Mouse (Mus musculus): Measurements from ENCODE around the gene Tut7. TPM values are rescaled to one million over a fixed set of nuclear protein-coding genes. Genes with fewer than 3 reads are reported as not detected.

Gene Tut7
- polyA plus RNA-seq, 1 experiment from 2014 or later = 33.5 TPM

DNA sequence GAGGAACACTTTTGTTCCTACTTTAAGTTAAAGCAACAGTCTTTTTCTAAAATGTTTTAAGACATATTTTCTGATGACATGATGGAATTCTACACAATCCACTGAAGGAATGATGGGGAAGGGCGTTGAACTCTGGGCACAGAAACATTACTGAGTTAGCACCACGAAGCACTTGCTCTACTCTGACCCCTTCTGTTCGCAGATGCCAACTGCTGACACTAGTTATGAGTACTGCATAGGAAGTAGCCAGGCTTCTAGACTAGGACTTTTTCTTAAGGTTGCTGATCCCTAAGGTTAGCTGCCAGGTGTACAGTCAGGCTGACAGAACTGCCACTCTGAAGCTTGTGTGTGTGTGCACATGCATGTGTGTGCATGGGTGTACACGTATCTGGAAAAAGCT, 43.7 kb downstream of the Tut7 start:
- Histone ChIP-seq H3K4me1 (ENCODE audit: control insufficient read depth, insufficient read depth, low read length) (no peaks in the 10 kb centered on the region), H3K27ac (ENCODE audit: low read depth, low read length) (no peak overlapping the region), H3K9ac (ENCODE audit: low read length) (no peak overlapping the region), H3K36me3 (ENCODE audit: control insufficient read depth, insufficient read depth, low read length) (peaks cover 91% of the 10 kb centered on the region), H3K4me2 (ENCODE audit: low read length) (no peak overlapping the region), H3K9me3 (replicated peaks; ENCODE audit: control insufficient read depth, low read length) (no peaks in the 10 kb centered on the region), H3K27me3 (replicated peaks; ENCODE audit: control insufficient read depth, insufficient read depth, low read length) (no peaks in the 10 kb centered on the region), H3K4me3 (ENCODE audit: low read depth, low read length) (no peak overlapping the region)
- no peak for ATAC-seq
- 87% methylated on average over 4 of the region's 4 CpGs for WGBS
- DNase-seq (ENCODE audit: low spot score) = no peak

DNA sequence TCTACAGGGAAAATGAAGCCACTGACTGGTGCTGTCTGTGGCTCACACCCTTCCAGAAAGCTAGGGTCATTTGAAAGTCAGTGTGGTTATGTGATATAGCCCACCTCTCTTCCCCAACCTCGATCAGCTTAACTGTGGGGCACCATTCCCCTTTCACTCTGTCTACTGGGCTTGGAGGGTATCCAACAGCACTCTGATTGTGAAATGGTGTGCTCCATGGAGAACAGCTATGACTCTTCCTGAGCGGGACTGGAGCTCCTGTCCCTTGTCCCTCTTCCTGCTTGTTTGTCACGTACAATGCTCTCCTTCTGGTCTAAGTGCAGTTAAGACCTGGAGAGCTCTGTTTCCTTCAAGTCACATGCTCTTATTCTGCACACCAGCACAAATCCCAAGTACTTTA, 47.8 kb downstream of the Tut7 start:
- DNase-seq (ENCODE audit: low spot score) (no peak), ATAC-seq (no peak)
- Histone ChIP-seq H3K9me3 (replicated peaks; ENCODE audit: control insufficient read depth, low read length) (no peaks in the 10 kb centered on the region), H3K4me3 (ENCODE audit: low read depth, low read length) (no peak overlapping the region), H3K9ac (ENCODE audit: low read length) (no peak overlapping the region), H3K36me3 (ENCODE audit: control insufficient read depth, insufficient read depth, low read length) (peaks cover 67% of the 10 kb centered on the region), H3K4me1 (ENCODE audit: control insufficient read depth, insufficient read depth, low read length) (0 out of 2 replicates have a peak, but pooled peaks cover 2% of the 10 kb centered on the region), H3K4me2 (ENCODE audit: low read length) (no peak overlapping the region), H3K27ac (ENCODE audit: low read depth, low read length) (no peak overlapping the region), H3K27me3 (replicated peaks; ENCODE audit: control insufficient read depth, insufficient read depth, low read length) (no peaks in the 10 kb centered on the region)
- 86% methylated on average over 3 of the region's 3 CpGs for WGBS

DNA sequence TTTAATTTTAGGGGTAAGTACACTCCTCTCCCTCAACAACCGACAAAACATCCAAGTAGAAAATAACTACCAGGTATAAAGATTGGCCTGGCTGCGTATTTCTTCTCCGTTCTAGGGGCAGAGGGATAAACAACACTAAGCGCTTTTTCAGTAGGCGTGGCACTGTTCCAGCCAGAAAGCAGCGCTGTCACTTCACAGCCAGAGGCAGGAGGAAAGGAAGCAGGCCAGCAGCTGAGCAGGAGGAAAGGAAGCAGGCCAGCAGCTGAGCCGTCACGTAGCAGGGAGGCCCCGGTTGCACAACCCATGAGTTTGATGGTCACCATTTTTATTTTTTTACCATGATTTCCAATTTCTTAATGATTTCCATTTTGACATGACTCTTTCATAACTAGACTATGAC, 51.7 kb downstream of the Tut7 start:
- no peak for ATAC-seq
- peaks cover 33% of the 10 kb centered on the region for H3K36me3 ChIP-seq (ENCODE audit: control insufficient read depth, insufficient read depth, low read length)
- DNase-seq (ENCODE audit: low spot score) = peak; percentile 41
- 67% methylated on average over 9 of the region's 9 CpGs for WGBS
- peaks cover 11% of the 10 kb centered on the region for H3K4me1 ChIP-seq (ENCODE audit: control insufficient read depth, insufficient read depth, low read length)
- H3K9ac ChIP-seq (ENCODE audit: low read length) = no peak overlapping the region
- H3K27ac ChIP-seq (ENCODE audit: low read depth, low read length) = peak overlapping the region; percentile 98; the same call in 1 of the 2 replicates
- H3K9me3 ChIP-seq (replicated peaks; ENCODE audit: control insufficient read depth, low read length) = no peaks in the 10 kb centered on the region
- H3K4me3 ChIP-seq (ENCODE audit: low read depth, low read length) = no peak overlapping the region
- no peaks in the 10 kb centered on the region for H3K27me3 ChIP-seq (replicated peaks; ENCODE audit: control insufficient read depth, insufficient read depth, low read length)
- H3K4me2 ChIP-seq (ENCODE audit: low read length) = no peak overlapping the region

DNA sequence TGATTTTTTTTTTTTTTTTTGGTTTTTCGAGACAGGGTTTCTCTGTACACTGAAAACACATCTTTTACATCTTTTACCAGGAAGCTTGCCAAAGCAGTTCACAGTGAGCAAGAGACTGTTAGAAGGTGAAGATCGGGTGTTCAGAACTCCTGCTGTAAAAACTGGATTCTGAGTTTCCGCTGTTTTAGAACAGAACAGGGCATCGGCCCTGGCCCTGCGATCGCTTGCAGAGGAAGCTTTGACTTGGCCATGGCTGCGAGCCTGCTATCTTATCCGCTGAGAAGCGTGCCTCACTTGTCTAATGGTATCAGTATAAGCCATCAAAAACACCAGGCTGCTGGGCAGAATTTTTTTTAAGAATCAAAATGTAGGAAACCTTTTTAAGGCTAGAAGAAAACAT, 52.1 kb downstream of the Tut7 start:
- H3K9ac ChIP-seq (ENCODE audit: low read length) = peak overlapping the region; percentile 85

DNA sequence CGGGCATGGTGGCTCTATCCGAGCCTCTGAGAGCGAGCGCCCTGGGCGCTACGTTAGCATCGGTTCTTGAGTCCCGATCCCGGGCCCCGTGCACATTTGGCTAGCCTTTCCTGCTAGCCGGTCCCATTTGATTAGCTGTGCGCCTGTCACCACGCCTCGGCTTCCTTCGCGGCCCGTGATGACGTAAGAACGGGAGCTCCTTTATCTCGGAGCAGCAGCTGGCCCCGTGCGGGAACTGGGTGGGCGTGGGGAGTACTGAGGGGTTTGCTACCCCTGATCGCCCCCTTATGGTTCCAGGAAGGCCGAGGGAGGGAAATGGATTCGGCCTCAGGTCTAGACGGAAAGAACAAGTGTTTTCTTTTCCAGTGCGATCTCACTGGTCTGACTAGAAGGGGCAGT, 52.8 kb downstream of the Tut7 start:
- peaks cover 11% of the 10 kb centered on the region for H3K4me1 ChIP-seq (ENCODE audit: control insufficient read depth, insufficient read depth, low read length)
- H3K4me2 ChIP-seq (ENCODE audit: low read length) = peak overlapping the region; percentile 69
- H3K4me3 ChIP-seq (ENCODE audit: low read depth, low read length) = peak overlapping the region; percentile 82
- H3K36me3 ChIP-seq (ENCODE audit: control insufficient read depth, insufficient read depth, low read length) = peaks cover 22% of the 10 kb centered on the region
- H3K9me3 ChIP-seq (replicated peaks; ENCODE audit: control insufficient read depth, low read length) = no peaks in the 10 kb centered on the region
- under 1% methylated on average over 28 of the region's 28 CpGs for WGBS
- peak overlapping the region; percentile 85 for H3K9ac ChIP-seq (ENCODE audit: low read length)
- H3K27ac ChIP-seq (ENCODE audit: low read depth, low read length) = peak overlapping the region; percentile 98
- ATAC-seq = peak; percentile 90
- DNase-seq (ENCODE audit: low spot score) = peak; percentile 95
- H3K27me3 ChIP-seq (replicated peaks; ENCODE audit: control insufficient read depth, insufficient read depth, low read length) = no peaks in the 10 kb centered on the region

More for the DNA sequence above, 52.1 kb downstream of the Tut7 start:
- 79% methylated on average over 9 of the region's 9 CpGs for WGBS
- Histone ChIP-seq H3K4me1 (ENCODE audit: control insufficient read depth, insufficient read depth, low read length) (peaks cover 11% of the 10 kb centered on the region), H3K4me2 (ENCODE audit: low read length) (peak overlapping the region; percentile 69), H3K36me3 (ENCODE audit: control insufficient read depth, insufficient read depth, low read length) (peaks cover 29% of the 10 kb centered on the region), H3K27me3 (replicated peaks; ENCODE audit: control insufficient read depth, insufficient read depth, low read length) (no peaks in the 10 kb centered on the region), H3K9me3 (replicated peaks; ENCODE audit: control insufficient read depth, low read length) (no peaks in the 10 kb centered on the region), H3K27ac (ENCODE audit: low read depth, low read length) (peak overlapping the region; percentile 98), H3K4me3 (ENCODE audit: low read depth, low read length) (peak overlapping the region; percentile 82)
- ATAC-seq = no peak
- peak; percentile 20 for DNase-seq (ENCODE audit: low spot score)

DNA sequence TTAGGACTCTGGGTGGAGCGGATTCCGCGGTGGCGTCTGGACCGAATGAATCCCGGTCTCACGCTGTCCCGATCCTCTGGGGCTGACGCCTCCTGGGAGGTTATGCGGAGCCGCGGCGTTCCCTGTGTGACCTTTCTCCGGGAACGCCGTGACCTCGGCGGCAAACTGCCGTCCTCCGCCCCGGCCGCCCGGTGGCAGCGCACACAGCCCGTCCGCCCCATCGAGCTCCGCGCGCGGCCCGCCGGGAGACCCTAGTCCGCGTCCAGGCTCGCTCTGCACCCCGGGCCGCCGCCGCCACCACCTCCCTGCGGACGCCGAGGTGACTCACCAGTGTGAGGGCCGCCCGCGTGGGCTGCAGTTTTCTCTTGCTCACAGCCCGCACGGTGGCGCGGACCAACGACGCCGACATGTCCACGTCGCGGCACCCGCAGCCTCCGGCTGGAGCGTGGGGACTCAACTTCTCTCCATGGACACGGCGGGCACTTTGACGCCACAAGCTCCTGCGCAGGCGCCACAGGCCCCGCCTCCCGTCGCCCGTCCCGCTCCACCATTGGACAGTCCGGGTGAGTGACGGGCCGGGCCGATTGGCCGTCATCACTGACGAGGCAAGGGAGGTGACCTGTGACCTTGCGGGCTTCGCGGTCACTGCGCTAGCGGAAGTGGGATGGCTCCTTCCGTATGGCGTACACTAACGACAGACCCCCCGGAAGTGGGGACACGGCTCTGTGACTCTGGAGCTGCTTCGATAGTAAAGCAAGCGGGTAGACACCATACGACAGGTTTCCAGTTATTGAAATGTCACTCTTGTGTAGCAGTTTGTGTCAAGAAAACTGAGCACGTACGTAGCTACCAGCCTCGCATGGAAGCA, 53.4 kb downstream of the Tut7 start, which contains the start of gene Isca1:
Isca1 (minus strand) TSS at position 515 of the 868 bp plus-strand sequence.
- H3K4me1 ChIP-seq (ENCODE audit: control insufficient read depth, insufficient read depth, low read length) = peaks cover 11% of the 10 kb centered on the region
- H3K9me3 ChIP-seq (replicated peaks; ENCODE audit: control insufficient read depth, low read length) = no peaks in the 10 kb centered on the region
- ATAC-seq = peak; percentile 98
- peaks cover 16% of the 10 kb centered on the region for H3K36me3 ChIP-seq (ENCODE audit: control insufficient read depth, insufficient read depth, low read length)
- H3K27ac ChIP-seq (ENCODE audit: low read depth, low read length) = peak within 1 kb of the TSS; percentile 98
- H3K4me3 ChIP-seq (ENCODE audit: low read depth, low read length) = peak within 1 kb of the TSS; percentile 82
- under 1% methylated on average over 88 of the region's 91 CpGs for WGBS
- peak within 1 kb of the TSS; percentile 69 for H3K4me2 ChIP-seq (ENCODE audit: low read length)
- peak within 1 kb of the TSS; percentile 85 for H3K9ac ChIP-seq (ENCODE audit: low read length)
- no peaks in the 10 kb centered on the region for H3K27me3 ChIP-seq (replicated peaks; ENCODE audit: control insufficient read depth, insufficient read depth, low read length)
- DNase-seq (ENCODE audit: low spot score) = peak; percentile 98

DNA sequence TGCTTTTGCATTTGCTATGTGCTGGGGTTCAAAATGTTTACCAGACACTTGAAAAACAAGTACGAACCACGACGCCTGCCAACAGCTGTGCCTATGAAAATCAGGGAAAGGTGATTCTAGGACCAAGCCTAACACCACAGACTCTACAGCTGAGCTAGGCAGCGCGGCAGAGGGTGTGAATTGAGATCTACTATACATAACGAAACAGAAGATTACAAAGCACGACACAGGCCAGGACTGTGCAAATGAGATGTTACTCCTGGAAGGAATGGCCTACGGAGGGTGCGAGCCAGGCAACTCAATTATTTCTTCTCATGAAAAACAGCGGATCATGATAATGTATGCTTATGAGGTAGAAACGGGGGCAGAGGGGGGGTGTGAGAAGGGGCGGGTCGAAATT, 54.4 kb downstream of the Tut7 start:
- peak overlapping the region; percentile 82 for H3K4me3 ChIP-seq (ENCODE audit: low read depth, low read length)
- WGBS = 35% methylated on average over 13 of the region's 13 CpGs
- no peaks in the 10 kb centered on the region for H3K9me3 ChIP-seq (replicated peaks; ENCODE audit: control insufficient read depth, low read length)
- H3K4me2 ChIP-seq (ENCODE audit: low read length) = peak overlapping the region; percentile 69
- H3K36me3 ChIP-seq (ENCODE audit: control insufficient read depth, insufficient read depth, low read length) = peaks cover 13% of the 10 kb centered on the region
- DNase-seq (ENCODE audit: low spot score) = peak; percentile 7
- peaks cover 11% of the 10 kb centered on the region for H3K4me1 ChIP-seq (ENCODE audit: control insufficient read depth, insufficient read depth, low read length)
- no peaks in the 10 kb centered on the region for H3K27me3 ChIP-seq (replicated peaks; ENCODE audit: control insufficient read depth, insufficient read depth, low read length)
- H3K9ac ChIP-seq (ENCODE audit: low read length) = peak overlapping the region; percentile 85
- no peak for ATAC-seq
- no peak overlapping the region for H3K27ac ChIP-seq (ENCODE audit: low read depth, low read length)

DNA sequence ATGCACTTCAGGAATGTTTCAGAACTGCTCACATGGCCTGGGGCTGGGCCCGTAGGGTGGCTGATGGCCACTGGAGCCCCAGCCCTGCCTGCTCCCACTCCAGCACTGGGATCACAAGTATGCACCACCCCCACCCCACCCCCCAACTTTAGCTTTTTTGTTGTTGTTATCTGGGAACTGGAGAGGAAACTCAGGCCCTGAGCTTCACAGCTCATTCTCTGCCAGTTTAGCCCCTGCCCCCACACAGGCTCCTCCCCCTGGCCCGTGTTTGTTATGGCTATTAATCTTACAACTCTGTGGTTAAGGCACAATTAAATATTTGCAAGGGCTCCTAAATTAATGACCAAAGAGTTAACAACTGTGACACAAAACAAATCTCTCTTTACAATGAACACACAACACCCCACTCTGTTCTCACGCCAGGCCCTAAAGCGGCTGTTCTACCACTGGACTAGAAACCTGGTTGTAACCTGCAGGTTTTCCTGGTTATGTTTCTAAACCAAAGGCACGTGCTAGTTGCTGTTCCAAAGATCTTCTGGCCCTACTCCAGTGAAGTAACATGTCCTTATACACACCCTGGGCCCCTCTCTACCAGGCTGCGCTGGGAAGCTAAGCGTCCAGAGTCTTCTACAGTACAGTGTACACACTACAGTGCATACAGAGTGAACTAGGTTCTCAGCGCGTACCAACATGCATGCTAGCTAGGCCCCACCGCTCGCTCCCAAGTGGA, 56.0 kb downstream of the Tut7 start:
- ATAC-seq (no peak), DNase-seq (ENCODE audit: low spot score) (no peak)
- Histone ChIP-seq H3K9ac (ENCODE audit: low read length) (no peak overlapping the region), H3K27me3 (replicated peaks; ENCODE audit: control insufficient read depth, insufficient read depth, low read length) (no peaks in the 10 kb centered on the region), H3K4me1 (ENCODE audit: control insufficient read depth, insufficient read depth, low read length) (peaks cover 11% of the 10 kb centered on the region), H3K4me2 (ENCODE audit: low read length) (no peak overlapping the region), H3K27ac (ENCODE audit: low read depth, low read length) (no peak overlapping the region), H3K9me3 (replicated peaks; ENCODE audit: control insufficient read depth, low read length) (no peaks in the 10 kb centered on the region), H3K36me3 (ENCODE audit: control insufficient read depth, insufficient read depth, low read length) (peaks cover 13% of the 10 kb centered on the region), H3K4me3 (ENCODE audit: low read depth, low read length) (no peak overlapping the region)
- WGBS = 85% methylated on average over 11 of the region's 11 CpGs

Data from forebrain, embryonic 14.5 days (tissue).